Mouse (Mus musculus) liver, embryonic 14.5 days (tissue): ENCODE measurements around the gene 9130409I23Rik.

ENCODE experiments used
- CTCF ChIP-seq: IDR thresholded peaks from 2 replicates; pipeline ENCODE4 v1.5.1; 2016; ENCODE audit warnings: antibody characterized with exemption, low read depth, control low read depth
- EP300 ChIP-seq: IDR thresholded peaks from 2 replicates; pipeline ENCODE4 v1.6.1; 2016; ENCODE audit warnings: antibody characterized with exemption, low read depth

GRCm38 (mm10) chr1:181052898-181053297 lies 1.9 kb downstream of the 9130409I23Rik start:
- TF ChIP-seq EP300 (no peak), CTCF (no peak)
